Mouse (Mus musculus) limb, embryonic 15.5 days (tissue): Measurements from ENCODE around the gene Smarcc2. TPM values are rescaled to one million over a fixed set of nuclear protein-coding genes. Genes with fewer than 3 reads are reported as not detected.
"Not testable (repeated sequence)": the region's sequence is repeated elsewhere in the genome, so short reads cannot be mapped to it uniquely, and the experiment has no call there.

Experiments
- ATAC-seq: fragments of 200-750 bp; cut with Nextera tagmentation; 2 replicates; pipeline ENCODE4 v1.8.0; 2017; ENCODE audit warnings: low read depth, moderate TSS enrichment; ENCODE audit not compliant: insufficient number of reproducible peaks, low FRiP score, low TSS enrichment
- H3K27ac ChIP-seq: fragments of 300-500 bp; sonication (generic); 2 replicates; pipeline ENCODE4 v1.5.1; 2015; ENCODE audit warnings: moderate library complexity, mild to moderate bottlenecking, inconsistent platforms
- H3K27me3 ChIP-seq: fragments of 300-500 bp; sonication (generic); 2 replicates; pipeline ENCODE4 v1.6.1; 2015; ENCODE audit warnings: inconsistent platforms
- H3K36me3 ChIP-seq: fragments of 300-500 bp; sonication (generic); 2 replicates; pipeline ENCODE4 v1.6.1; 2015; ENCODE audit warnings: inconsistent platforms
- H3K4me1 ChIP-seq: fragments of 300-500 bp; sonication (generic); 2 replicates; pipeline ENCODE4 v1.6.1; 2015; ENCODE audit warnings: inconsistent platforms
- H3K4me2 ChIP-seq: fragments of 300-500 bp; sonication (generic); 2 replicates; pipeline ENCODE4 v1.6.1; 2015; ENCODE audit warnings: mild to moderate bottlenecking, inconsistent platforms
- H3K4me3 ChIP-seq: fragments of 300-500 bp; sonication (generic); 2 replicates; pipeline ENCODE4 v1.5.1; 2015; ENCODE audit warnings: mild to moderate bottlenecking, inconsistent platforms
- H3K9ac ChIP-seq: fragments of 300-500 bp; sonication (generic); 2 replicates; pipeline ENCODE4 v1.6.1; 2015; ENCODE audit warnings: inconsistent platforms
- H3K9me3 ChIP-seq: fragments of 300-500 bp; sonication (generic); 2 replicates; pipeline ENCODE4 v1.6.1; 2016; ENCODE audit warnings: inconsistent platforms
- WGBS: fragments of 180-500 bp; shearing (Covaris S2); methylation state at CpG from one replicate; pipeline ENCODE4 v1.1.7; 2015; 5-methylcytosine and 5-hydroxymethylcytosine counted together
- polyA plus RNA-seq: library from polyadenylated mRNA; unstranded; fragments of >200 nt; fragmentation: Nextera tagmentation; extraction: Ambion mirVana; gene quantifications from 2 replicates; pipeline ENCODE4 v1.2.1, GENCODE M21; 2015

Smarcc2 gene
- polyA plus RNA-seq, 1 experiment from 2014 or later: 84.4 TPM

DNA sequence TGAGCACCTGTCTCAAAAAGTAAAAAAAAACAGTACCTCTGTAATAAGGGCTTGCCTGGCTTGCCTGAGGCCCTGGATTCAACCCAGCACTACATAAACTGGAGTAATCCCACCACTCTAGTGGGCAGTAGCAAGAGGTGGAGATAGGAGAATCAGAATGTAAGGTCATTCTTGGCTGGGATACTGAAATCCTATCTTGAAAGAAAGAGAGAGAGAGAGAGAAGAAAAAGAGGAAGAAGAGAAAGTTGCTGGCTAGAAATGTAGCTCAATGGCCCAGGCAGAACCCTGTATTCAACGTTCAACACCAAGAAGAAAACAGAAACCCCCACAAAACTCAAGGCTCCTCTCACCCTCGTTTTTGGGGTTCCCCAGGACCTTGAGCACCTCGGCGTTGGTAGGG is 36.9 kb downstream of the Smarcc2 start:
- Histone ChIP-seq H3K9me3 (no peaks in the 10 kb centered on the region), H3K27ac (no peak overlapping the region; the same call in 1 of the 2 replicates), H3K4me3 (no peak overlapping the region), H3K27me3 (no peaks in the 10 kb centered on the region), H3K9ac (no peak overlapping the region), H3K4me2 (no peak overlapping the region), H3K36me3 (peaks cover 11% of the 10 kb centered on the region), H3K4me1 (peaks cover 40% of the 10 kb centered on the region)
- 68% methylated on average over 4 of the region's 4 CpGs for WGBS
- no peak for ATAC-seq

DNA sequence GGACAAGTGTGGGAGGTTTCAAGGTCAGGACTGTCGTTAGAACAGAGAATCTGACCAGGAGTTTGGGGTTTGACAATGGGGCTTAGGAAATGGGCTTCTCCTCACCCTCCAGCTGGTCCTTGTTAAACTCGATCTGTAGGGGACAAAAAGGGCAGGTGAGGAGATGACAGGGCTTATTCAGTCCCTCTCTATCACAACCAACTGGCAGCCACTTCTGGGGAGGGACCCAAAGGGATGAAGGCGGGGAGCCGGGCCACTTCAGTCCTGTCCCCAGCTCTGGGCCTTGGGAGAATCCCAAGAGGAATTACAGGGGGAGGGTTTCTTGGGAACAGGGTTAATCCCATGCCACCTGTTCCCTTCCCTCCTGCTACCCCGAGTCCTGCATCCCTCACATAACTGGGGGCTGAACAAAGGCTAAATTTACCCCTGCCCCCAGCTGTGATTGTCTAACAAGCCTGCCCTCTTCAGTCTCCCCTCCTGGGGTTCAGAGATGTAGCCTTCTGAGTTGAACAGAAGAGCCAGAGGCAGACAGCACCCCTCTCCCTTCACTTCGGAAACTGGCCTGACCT is 37.5 kb downstream of the Smarcc2 start:
- Histone ChIP-seq H3K4me2 (no peak overlapping the region), H3K4me3 (no peak overlapping the region), H3K9me3 (no peaks in the 10 kb centered on the region), H3K9ac (no peak overlapping the region), H3K4me1 (peaks cover 33% of the 10 kb centered on the region), H3K27me3 (no peaks in the 10 kb centered on the region), H3K27ac (no peak overlapping the region; the same call in 1 of the 2 replicates), H3K36me3 (peaks cover 4% of the 10 kb centered on the region)
- ATAC-seq: no peak
- WGBS: 39% methylated on average over 6 of the region's 6 CpGs

DNA sequence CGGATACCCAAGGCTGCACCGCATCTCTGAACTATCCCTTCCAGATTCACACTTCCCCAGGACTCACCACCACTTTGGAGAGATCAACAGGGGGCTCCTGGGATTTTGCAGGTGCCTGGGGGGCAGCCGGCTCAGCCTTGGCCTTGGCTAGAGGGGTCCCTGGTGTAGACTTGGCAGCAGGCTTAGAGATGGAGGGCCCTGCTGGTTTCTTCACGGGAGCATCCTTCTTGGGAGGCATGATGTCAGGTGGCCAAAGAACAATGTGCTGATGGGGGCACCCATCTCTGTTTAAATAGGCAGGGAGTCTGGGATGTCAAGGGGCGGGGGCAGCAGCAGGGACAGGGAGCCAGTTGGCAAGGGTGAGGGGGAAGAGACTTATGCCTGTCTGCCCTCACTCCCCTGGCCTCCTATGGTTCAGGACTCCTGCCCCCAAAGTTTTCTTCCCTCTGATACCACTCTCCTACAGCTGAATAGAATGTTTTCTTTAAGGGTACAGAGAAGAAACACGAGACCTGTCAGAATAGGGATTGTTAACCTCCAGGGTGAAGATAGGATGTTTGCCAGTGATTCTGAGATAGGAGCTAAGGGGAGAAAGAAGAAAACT is 38.2 kb downstream of the Smarcc2 start:
- no peak overlapping the region for H3K9ac ChIP-seq

DNA sequence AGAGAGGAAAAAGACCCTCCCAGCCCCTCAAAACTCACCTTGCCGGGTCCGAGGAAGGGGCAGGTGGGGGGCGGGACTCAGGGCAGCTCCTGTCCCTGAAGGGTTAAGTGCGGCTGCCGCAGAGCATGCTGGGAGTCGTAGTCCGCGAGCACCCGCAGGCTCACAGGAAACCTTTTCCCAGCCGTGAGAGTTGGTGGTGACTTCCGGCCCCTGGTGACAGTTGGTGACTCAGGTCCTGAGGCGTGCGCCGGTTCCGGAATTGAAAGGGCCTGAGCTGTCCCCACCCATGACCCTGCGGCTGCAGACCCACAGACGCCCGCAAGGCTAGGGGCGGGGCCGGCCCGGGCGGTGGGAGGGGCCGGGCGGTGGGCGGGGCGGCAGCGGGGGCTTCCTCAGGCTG is 39.5 kb downstream of the Smarcc2 start, which contains the start of gene Myl6b:
Gene Myl6b (minus strand): TSS at position 96 of the 400 bp plus-strand sequence.
- WGBS: 0% methylated on average over 27 of the region's 27 CpGs
- H3K9ac ChIP-seq: peak within 1 kb of the TSS; percentile 50
- H3K4me1 ChIP-seq: peaks cover 23% of the 10 kb centered on the region
- H3K27ac ChIP-seq: peak within 1 kb of the TSS; percentile 92
- no peaks in the 10 kb centered on the region for H3K27me3 ChIP-seq
- H3K4me2 ChIP-seq: peak within 1 kb of the TSS; percentile 69
- no peaks in the 10 kb centered on the region for H3K36me3 ChIP-seq
- H3K9me3 ChIP-seq: no peaks in the 10 kb centered on the region
- peak within 1 kb of the TSS; percentile 58 for H3K4me3 ChIP-seq
- ATAC-seq: peak; percentile 83

More for the DNA sequence above, 38.2 kb downstream of the Smarcc2 start:
- H3K9me3 ChIP-seq: no peaks in the 10 kb centered on the region
- 46% methylated on average over 6 of the region's 6 CpGs for WGBS
- no peaks in the 10 kb centered on the region for H3K27me3 ChIP-seq
- peaks cover 27% of the 10 kb centered on the region for H3K4me1 ChIP-seq
- H3K4me3 ChIP-seq: no peak overlapping the region
- ATAC-seq: no peak
- 0 out of 2 replicates have a peak overlapping the region, but pooled peaks have one; percentile 5 for H3K4me2 ChIP-seq
- no peak overlapping the region for H3K27ac ChIP-seq
- H3K36me3 ChIP-seq: no peaks in the 10 kb centered on the region

DNA sequence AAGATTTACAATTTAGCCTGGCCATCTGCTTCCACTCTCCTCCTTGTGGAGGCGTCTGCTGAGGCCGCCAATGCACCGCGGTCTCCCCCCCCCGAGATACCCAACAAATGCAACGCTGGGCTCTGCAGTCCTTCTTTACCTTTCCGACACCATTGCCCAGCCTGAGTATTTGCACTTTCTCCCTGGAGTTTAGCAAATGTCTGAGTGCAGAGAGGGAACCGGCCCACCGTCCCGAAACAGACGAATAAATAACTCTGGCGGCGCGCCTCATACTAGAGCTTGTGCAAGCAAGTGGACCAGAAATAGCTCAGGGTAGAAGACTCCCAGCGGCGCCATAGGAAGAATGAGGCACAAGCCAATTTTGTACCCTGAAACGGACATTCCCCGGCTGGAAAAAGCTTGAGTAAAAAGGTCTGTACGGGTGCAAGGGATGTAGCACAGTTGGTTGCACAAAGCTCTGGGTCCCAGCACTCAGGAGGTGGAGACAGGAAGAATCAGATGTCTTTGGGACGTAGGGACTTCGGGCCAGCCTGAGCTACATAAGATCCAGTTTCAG is 40.1 kb downstream of the Smarcc2 start:
- no peaks in the 10 kb centered on the region for H3K36me3 ChIP-seq
- H3K9ac ChIP-seq: peak overlapping the region; percentile 50
- H3K27me3 ChIP-seq: no peaks in the 10 kb centered on the region
- H3K4me1 ChIP-seq: peaks cover 23% of the 10 kb centered on the region
- peak overlapping the region; percentile 92 for H3K27ac ChIP-seq
- H3K4me3 ChIP-seq: peak overlapping the region; percentile 58
- peak overlapping the region; percentile 69 for H3K4me2 ChIP-seq
- WGBS: 2% methylated on average over 21 of the region's 21 CpGs
- ATAC-seq: 0 out of 2 replicates have a peak, but pooled peaks have one; percentile 9
- no peaks in the 10 kb centered on the region for H3K9me3 ChIP-seq

DNA sequence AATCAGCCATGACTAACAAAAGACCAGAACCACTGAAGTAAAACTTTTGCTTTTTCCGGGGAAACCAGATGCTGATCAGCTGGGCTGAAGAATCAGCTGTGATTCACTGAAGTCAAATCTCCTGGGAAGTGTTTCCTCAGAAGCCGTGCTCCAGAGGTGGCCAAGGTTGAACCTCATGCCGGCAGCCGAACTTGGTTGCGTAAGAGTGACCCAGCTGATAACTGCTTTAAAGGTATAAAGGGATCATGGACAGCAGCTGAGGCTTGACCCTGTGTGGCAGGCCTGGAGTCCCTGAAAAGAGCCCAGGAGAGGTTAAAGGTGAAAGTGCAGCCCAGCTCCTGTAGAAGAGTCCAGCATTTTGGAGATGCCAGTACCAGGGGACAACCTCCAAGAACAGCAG is 43.3 kb downstream of the Smarcc2 start:
- no peaks in the 10 kb centered on the region for H3K27me3 ChIP-seq
- H3K4me2 ChIP-seq: no peak overlapping the region
- H3K4me3 ChIP-seq: no peak overlapping the region
- H3K36me3 ChIP-seq: no peaks in the 10 kb centered on the region; the same call in 1 of the 2 replicates
- H3K4me1 ChIP-seq: peaks cover 12% of the 10 kb centered on the region
- H3K9me3 ChIP-seq: no peaks in the 10 kb centered on the region
- no peak overlapping the region for H3K27ac ChIP-seq
- no peak overlapping the region for H3K9ac ChIP-seq
- WGBS: 73% methylated on average over 5 of the region's 5 CpGs
- no peak for ATAC-seq

DNA sequence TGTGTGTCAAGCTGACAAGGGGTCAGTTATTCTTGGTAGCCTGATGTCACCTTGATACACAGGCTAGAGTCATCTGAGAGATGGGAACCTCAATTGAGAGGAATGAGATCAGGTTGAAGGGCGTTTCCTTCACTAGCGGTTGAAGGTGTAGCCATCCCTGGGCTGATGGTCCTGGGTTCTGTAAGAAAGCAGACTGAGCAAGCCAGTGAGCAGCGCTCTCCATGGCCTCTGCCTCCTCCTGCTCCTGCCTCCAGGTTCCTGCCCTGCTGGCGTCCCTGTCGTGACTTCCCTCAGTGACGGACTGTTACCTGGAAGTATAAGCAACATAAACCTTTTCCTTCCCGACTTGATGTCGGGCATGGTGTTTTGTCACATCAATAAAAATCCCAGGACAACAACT is 44.5 kb downstream of the Smarcc2 start:
- ATAC-seq: no peak
- Histone ChIP-seq H3K9me3 (no peaks in the 10 kb centered on the region), H3K27ac (no peak overlapping the region), H3K9ac (no peak overlapping the region), H3K4me3 (no peak overlapping the region), H3K4me2 (no peak overlapping the region), H3K4me1 (0 out of 2 replicates have a peak, but pooled peaks cover 6% of the 10 kb centered on the region), H3K27me3 (no peaks in the 10 kb centered on the region), H3K36me3 (no peaks in the 10 kb centered on the region; the same call in 1 of the 2 replicates)
- WGBS: 65% methylated on average over 8 of the region's 8 CpGs

DNA sequence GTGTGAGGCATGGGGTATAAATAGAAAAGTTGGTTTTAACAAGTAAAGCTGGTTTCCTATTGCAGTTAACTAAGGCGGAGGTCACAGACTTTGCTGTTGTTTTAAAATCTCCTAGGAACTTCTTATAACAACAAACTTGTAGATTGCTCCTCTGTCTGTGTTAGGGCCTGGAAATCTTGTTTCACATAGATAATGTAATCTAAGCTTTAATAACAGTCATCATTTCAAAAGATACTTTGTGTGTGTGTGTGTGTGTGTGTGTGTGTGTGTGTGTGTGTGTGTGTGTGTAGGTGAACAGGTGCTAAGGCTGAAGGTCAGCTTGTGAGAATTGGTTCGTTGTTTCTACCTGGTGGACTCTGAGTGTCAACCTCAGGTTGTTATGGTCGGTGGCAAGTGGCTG is 45.0 kb downstream of the Smarcc2 start:
- no peak for ATAC-seq
- H3K36me3 ChIP-seq: peaks cover under 1% of the 10 kb centered on the region
- no peaks in the 10 kb centered on the region for H3K9me3 ChIP-seq
- WGBS: 66% methylated on average over 3 of the region's 3 CpGs
- no peak overlapping the region for H3K4me3 ChIP-seq
- H3K27me3 ChIP-seq: no peaks in the 10 kb centered on the region
- 0 out of 2 replicates have a peak, but pooled peaks cover 6% of the 10 kb centered on the region for H3K4me1 ChIP-seq
- no peak overlapping the region for H3K27ac ChIP-seq
- no peak overlapping the region for H3K4me2 ChIP-seq
- H3K9ac ChIP-seq: no peak overlapping the region

DNA sequence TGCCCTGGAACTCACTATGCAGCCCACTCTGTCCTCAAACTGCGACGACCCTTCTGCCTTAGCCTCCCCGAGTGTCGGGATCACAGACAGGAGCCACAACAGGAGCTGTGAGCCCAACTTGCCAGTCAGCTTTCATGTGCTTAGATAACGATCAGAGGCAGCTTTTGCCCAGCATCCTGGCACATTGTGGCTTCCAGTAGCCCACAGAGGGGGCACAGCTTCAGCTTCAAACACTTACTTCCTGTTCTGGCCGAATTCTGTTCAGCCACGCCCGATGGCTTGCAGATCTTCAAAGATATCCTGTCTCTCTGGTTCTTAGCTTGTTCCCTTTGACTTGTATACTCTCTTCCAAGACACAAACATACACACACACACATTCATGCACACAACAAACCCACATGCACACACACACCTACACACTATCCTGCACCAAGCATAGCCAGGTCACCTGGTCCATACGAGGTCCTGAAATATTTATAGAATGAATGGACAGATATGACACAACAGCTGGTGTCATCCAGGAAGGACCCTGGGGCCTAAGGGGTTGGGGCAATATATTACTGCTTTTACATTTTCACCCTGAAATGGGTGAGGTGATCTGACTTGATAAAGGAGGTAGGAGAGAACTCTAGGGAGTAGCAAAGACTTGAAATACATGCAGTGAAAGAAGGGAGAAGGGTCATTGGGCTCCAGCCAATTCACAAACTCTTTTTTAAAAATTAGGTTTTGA is 45.8 kb downstream of the Smarcc2 start:
- no peak overlapping the region for H3K27ac ChIP-seq
- ATAC-seq: no peak
- 72% methylated on average over 9 of the region's 9 CpGs for WGBS

DNA sequence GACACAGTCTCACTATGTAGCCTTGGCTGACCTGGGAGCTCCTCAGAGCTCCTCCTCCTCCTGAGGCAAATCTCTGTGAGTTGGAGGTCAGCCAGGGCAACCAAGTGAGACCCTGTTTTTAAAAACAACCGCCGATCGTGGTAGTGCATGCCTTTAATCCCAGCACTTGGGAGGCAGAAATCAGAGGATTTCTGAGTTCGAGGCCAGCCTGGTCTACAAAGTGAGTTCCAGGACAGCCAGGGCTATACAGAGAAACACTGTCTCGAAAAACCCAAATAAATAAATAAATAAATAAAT is 46.3 kb downstream of the Smarcc2 start:
- H3K4me3 ChIP-seq, H3K9ac ChIP-seq, H3K27ac ChIP-seq, H3K4me1 ChIP-seq, H3K4me2 ChIP-seq, ATAC-seq, H3K9me3 ChIP-seq, H3K27me3 ChIP-seq: not testable (repeated sequence)
- peaks cover 14% of the 10 kb centered on the region for H3K36me3 ChIP-seq
- WGBS: 84% methylated on average over 5 of the region's 5 CpGs

More for the DNA sequence above, 45.8 kb downstream of the Smarcc2 start:
- Histone ChIP-seq H3K36me3 (peaks cover 9% of the 10 kb centered on the region), H3K9me3 (no peaks in the 10 kb centered on the region), H3K27me3 (no peaks in the 10 kb centered on the region), H3K4me2 (no peak overlapping the region), H3K4me3 (no peak overlapping the region), H3K9ac (no peak overlapping the region), H3K4me1 (no peaks in the 10 kb centered on the region)

DNA sequence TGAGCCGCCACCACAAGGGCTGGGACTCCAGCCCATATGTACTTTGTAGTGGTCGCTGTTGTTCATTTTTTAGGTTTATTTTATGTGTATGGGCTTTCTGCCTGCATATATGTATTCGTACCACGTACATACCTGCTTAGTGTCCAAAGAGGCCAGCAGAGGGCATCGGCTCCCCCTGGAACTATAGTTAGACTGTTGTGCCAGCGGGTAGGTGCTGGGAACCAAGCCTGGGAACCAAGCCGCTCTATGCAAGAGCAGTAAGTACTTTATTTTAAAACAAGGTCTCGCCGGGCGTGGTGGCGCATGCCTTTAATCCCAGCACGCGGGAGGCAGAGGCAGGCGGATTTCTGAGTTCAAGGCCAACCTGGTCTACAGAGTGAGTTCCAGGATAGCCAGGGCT is 46.9 kb downstream of the Smarcc2 start:
- Histone ChIP-seq H3K9ac (no peak overlapping the region), H3K4me2 (no peak overlapping the region), H3K4me1 (no peaks in the 10 kb centered on the region), H3K4me3 (no peak overlapping the region), H3K27me3 (no peaks in the 10 kb centered on the region), H3K27ac (no peak overlapping the region), H3K36me3 (peaks cover 19% of the 10 kb centered on the region), H3K9me3 (no peaks in the 10 kb centered on the region)
- ATAC-seq: no peak
- WGBS: 93% methylated on average over 14 of the region's 14 CpGs

DNA sequence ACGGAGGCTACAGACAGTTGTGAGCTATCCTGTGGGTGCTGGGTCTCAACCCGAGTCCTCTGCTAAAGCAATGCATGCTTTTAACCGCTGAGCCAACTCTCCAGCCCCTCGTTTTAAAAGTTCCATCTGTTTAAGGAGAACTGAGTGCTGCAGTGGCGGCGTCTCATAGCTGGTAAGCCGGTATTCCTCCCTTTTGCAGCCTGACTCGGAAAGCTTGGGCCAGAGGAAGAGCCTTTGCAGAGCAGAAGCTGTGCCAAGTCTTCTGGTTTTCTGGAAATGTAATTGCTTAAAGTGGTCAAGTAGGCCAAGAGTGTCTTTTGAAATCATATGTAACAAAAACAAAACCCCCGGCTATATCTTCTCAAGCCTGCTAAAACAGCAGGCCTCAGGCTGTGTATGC is 49.2 kb downstream of the Smarcc2 start:
- Histone ChIP-seq H3K4me3 (no peak overlapping the region), H3K27ac (peak overlapping the region; percentile 67), H3K4me2 (no peak overlapping the region), H3K36me3 (peaks cover 39% of the 10 kb centered on the region), H3K4me1 (no peaks in the 10 kb centered on the region), H3K27me3 (no peaks in the 10 kb centered on the region), H3K9me3 (no peaks in the 10 kb centered on the region), H3K9ac (no peak overlapping the region)
- 68% methylated on average over 9 of the region's 9 CpGs for WGBS
- no peak for ATAC-seq
